In genomic region chr8:84024171-84024570, GRCm38 (mm10) we compare ENCODE assay signal across 9 mouse cellular contexts. TPM values are rescaled to one million over a fixed set of nuclear protein-coding genes. Genes with fewer than 3 reads are reported as not detected.
DNase-seq lines count a peak whose midpoint lies in the region; ATAC-seq and TF ChIP-seq lines count a peak whose summit lies in the region.
"Had no signal": no experiment of that assay in that cellular context is flagged by ENCODE, and none has a peak within 500 bp of the region (broad histone marks: within the 10 kb centered on the region; RNA-seq: fewer than 3 reads in every experiment).

No protein-coding gene starts in this region.

- peaks cover 33% of the 10 kb centered on the region for H3K27me3 ChIP-seq in midbrain, embryonic 11.5 days (ENCODE audit: control insufficient read depth, insufficient read depth, low read length)
- H3K27me3 ChIP-seq in midbrain, embryonic 16.5 days (ENCODE audit: control insufficient read depth, insufficient read depth, low read depth, low read length) = peaks cover 27% of the 10 kb centered on the region
- H3K27me3 ChIP-seq in kidney, postnatal 0 days (ENCODE audit: insufficient read depth, low read length) = no peaks in the 10 kb centered on the region

- TF ChIP-seq CTCF in kidney, postnatal 0 days (IDR thresholded peaks at IDR 0.05; ENCODE audit: low read depth) = peak; percentile 83

- 12% methylated on average over 10 of the region's 10 CpGs for WGBS in midbrain, embryonic 11.5 days
- 14% methylated on average over 10 of the region's 10 CpGs for WGBS in midbrain, embryonic 16.5 days
- 18% methylated on average over 10 of the region's 10 CpGs for WGBS in kidney, postnatal 0 days

- H3K4me1 ChIP-seq in midbrain, embryonic 11.5 days (ENCODE audit: control insufficient read depth, insufficient read depth, low read length) = peaks cover 3% of the 10 kb centered on the region; the same call in 1 of the 2 replicates
- H3K4me1 ChIP-seq in midbrain, embryonic 16.5 days (ENCODE audit: control insufficient read depth, insufficient read depth, low read length) = peaks cover 5% of the 10 kb centered on the region; the same call in 1 of the 2 replicates
- peaks cover 29% of the 10 kb centered on the region for H3K4me1 ChIP-seq in kidney, postnatal 0 days (replicated peaks; ENCODE audit: insufficient read depth, low read length)

- H3K36me3 ChIP-seq in midbrain, embryonic 11.5 days (ENCODE audit: control insufficient read depth, insufficient read depth, low read length) = no peaks in the 10 kb centered on the region
- no peaks in the 10 kb centered on the region for H3K36me3 ChIP-seq in midbrain, embryonic 16.5 days (ENCODE audit: control insufficient read depth, insufficient read depth, low read length)
- no peaks in the 10 kb centered on the region for H3K36me3 ChIP-seq in kidney, postnatal 0 days (ENCODE audit: insufficient read depth, low read length)
- H3K36me3 ChIP-seq: hindbrain, embryonic 15.5 days had no signal

- DNase-seq in cerebellum, postnatal 25 days = peak; percentile 51 to 66
- no peak for DNase-seq in cerebellum, adult 11 months
- DNase-seq in midbrain, embryonic 11.5 days (ENCODE audit: low spot score, missing footprints) = peak; percentile 96
- DNase-seq in kidney, postnatal 0 days (ENCODE audit: low spot score) = peak; percentile 57
- peak; percentile 74 for DNase-seq in retina, postnatal 1 day
- no peak for DNase-seq in left cerebral cortex, postnatal 36 days (ENCODE audit: low spot score in 2 of 2)

- no peak overlapping the region for H3K27ac ChIP-seq in midbrain, embryonic 11.5 days (ENCODE audit: low read depth, low read length)
- no peak overlapping the region for H3K27ac ChIP-seq in midbrain, embryonic 16.5 days (ENCODE audit: low read length)
- H3K27ac ChIP-seq in kidney, postnatal 0 days = peak overlapping the region; percentile 36; the same call in 1 of the 2 replicates
- H3K27ac ChIP-seq: hindbrain, embryonic 15.5 days had no signal

- H3K4me2 ChIP-seq in midbrain, embryonic 11.5 days = no peak overlapping the region
- H3K4me2 ChIP-seq in midbrain, embryonic 16.5 days (ENCODE audit: low read length) = no peak overlapping the region
- H3K4me2 ChIP-seq in kidney, postnatal 0 days (ENCODE audit: low read length) = peak overlapping the region; percentile 53; the same call in 1 of the 2 replicates
- H3K4me2 ChIP-seq: hindbrain, embryonic 15.5 days had no signal

- H3K4me3 ChIP-seq in midbrain, embryonic 11.5 days (ENCODE audit: low read depth, low read length) = no peak overlapping the region
- no peak overlapping the region for H3K4me3 ChIP-seq in midbrain, embryonic 16.5 days (ENCODE audit: low read depth, low read length)
- H3K4me3 ChIP-seq in kidney, postnatal 0 days (replicated peaks; ENCODE audit: low read depth, low read length) = no peak overlapping the region
- H3K4me3 ChIP-seq: hindbrain, embryonic 15.5 days had no signal

- intact Hi-C loops in left cerebral cortex, postnatal 36 days (cut with DNase I) = no loop called here

- no peak for ATAC-seq in midbrain, embryonic 11.5 days (ENCODE audit: low FRiP score)
- ATAC-seq in midbrain, embryonic 16.5 days = no peak
- peak; percentile 24; the same call in 1 of the 2 replicates for ATAC-seq in common myeloid progenitor, adult 5-6 weeks (replicated peaks; ENCODE audit: low read depth, poor library complexity, severe bottlenecking)
- no peak for ATAC-seq in kidney, postnatal 0 days (replicated peaks; ENCODE audit: low FRiP score, low read depth)

- H3K9ac ChIP-seq in midbrain, embryonic 11.5 days (ENCODE audit: low read length) = no peak overlapping the region
- no peak overlapping the region for H3K9ac ChIP-seq in midbrain, embryonic 16.5 days (ENCODE audit: low read depth, low read length)
- no peak overlapping the region for H3K9ac ChIP-seq in kidney, postnatal 0 days (ENCODE audit: low read depth, low read length)
- H3K9ac ChIP-seq: hindbrain, embryonic 15.5 days had no signal

- H3K9me3 ChIP-seq in midbrain, embryonic 11.5 days (ENCODE audit: control insufficient read depth, low read length) = no peaks in the 10 kb centered on the region
- no peaks in the 10 kb centered on the region for H3K9me3 ChIP-seq in midbrain, embryonic 16.5 days (replicated peaks; ENCODE audit: control insufficient read depth, low read length, poor library complexity, severe bottlenecking)
- H3K9me3 ChIP-seq in kidney, postnatal 0 days (replicated peaks; ENCODE audit: low read length) = no peaks in the 10 kb centered on the region
- H3K9me3 ChIP-seq: hindbrain, embryonic 15.5 days had no signal

RNA-seq across cellular contexts. Expression of gene Palm3, which starts 2.9 kb away (rescaled TPM):
- 2.0 and 2.2 TPM in 2 replicates for polyA plus RNA-seq in midbrain, embryonic 11.5 days (2014; fragmentation: Nextera tagmentation; extraction: Ambion mirVana)
- polyA plus RNA-seq in midbrain, embryonic 16.5 days (2015; fragmentation: Nextera tagmentation; extraction: Ambion mirVana) = 2.8 and 4.7 TPM in 2 replicates
- total RNA-seq in common myeloid progenitor, adult 5-6 weeks (2017) = not detected in 2 replicates
- polyA plus RNA-seq in kidney, postnatal 0 days (2015; fragmentation: Nextera tagmentation; extraction: Ambion mirVana) = 12.7 and 15.7 TPM in 2 replicates
- total RNA-seq in left cerebral cortex, postnatal 36 days (2021) = 1 to 10 TPM; 1.7 to 2.7 TPM

RNA-seq across cellular contexts. Expression of gene 2210011C24Rik, which starts 12.2 kb away (rescaled TPM):
- not detected in 2 replicates for polyA plus RNA-seq in midbrain, embryonic 11.5 days (2014; fragmentation: Nextera tagmentation; extraction: Ambion mirVana)
- 0.28 and 0.30 TPM in 2 replicates for polyA plus RNA-seq in midbrain, embryonic 16.5 days (2015; fragmentation: Nextera tagmentation; extraction: Ambion mirVana)
- not detected in 2 replicates for total RNA-seq in common myeloid progenitor, adult 5-6 weeks (2017)
- polyA plus RNA-seq in kidney, postnatal 0 days (2015; fragmentation: Nextera tagmentation; extraction: Ambion mirVana) = 15.8 and 21.0 TPM in 2 replicates
- 1 to 10 TPM; 1.3 to 3.1 TPM for total RNA-seq in left cerebral cortex, postnatal 36 days (2021)

RNA-seq across cellular contexts. Expression of gene Il27ra, which starts 18.2 kb away (rescaled TPM):
- 0.23 TPM in 2 replicates for polyA plus RNA-seq in midbrain, embryonic 11.5 days (2014; fragmentation: Nextera tagmentation; extraction: Ambion mirVana)
- polyA plus RNA-seq in midbrain, embryonic 16.5 days (2015; fragmentation: Nextera tagmentation; extraction: Ambion mirVana) = 0.26 and 0.47 TPM in 2 replicates
- 5.5 and 7.5 TPM in 2 replicates for total RNA-seq in common myeloid progenitor, adult 5-6 weeks (2017)
- 1.2 and 1.3 TPM in 2 replicates for polyA plus RNA-seq in kidney, postnatal 0 days (2015; fragmentation: Nextera tagmentation; extraction: Ambion mirVana)
- under 1 TPM; 0.49 to 0.52 TPM for total RNA-seq in left cerebral cortex, postnatal 36 days (2021)

RNA-seq across cellular contexts. Expression of gene Rln3, which starts 20.6 kb away (rescaled TPM):
- polyA plus RNA-seq in midbrain, embryonic 11.5 days (2014; fragmentation: Nextera tagmentation; extraction: Ambion mirVana) = not detected in 2 replicates
- 0.72 and 1.9 TPM in 2 replicates for polyA plus RNA-seq in midbrain, embryonic 16.5 days (2015; fragmentation: Nextera tagmentation; extraction: Ambion mirVana)
- not detected in 2 replicates for total RNA-seq in common myeloid progenitor, adult 5-6 weeks (2017)
- not detected in 2 replicates for polyA plus RNA-seq in kidney, postnatal 0 days (2015; fragmentation: Nextera tagmentation; extraction: Ambion mirVana)
- total RNA-seq in left cerebral cortex, postnatal 36 days (2021) = not detected

RNA-seq across cellular contexts. Expression of gene 1700067K01Rik, which starts 22.9 kb away (rescaled TPM):
- 0.33 and 0.56 TPM in 2 replicates for polyA plus RNA-seq in midbrain, embryonic 11.5 days (2014; fragmentation: Nextera tagmentation; extraction: Ambion mirVana)
- 1.1 and 1.3 TPM in 2 replicates for polyA plus RNA-seq in midbrain, embryonic 16.5 days (2015; fragmentation: Nextera tagmentation; extraction: Ambion mirVana)
- 1.4 TPM in 1 of 2 replicates, not detected in the other for total RNA-seq in common myeloid progenitor, adult 5-6 weeks (2017)
- 1.1 and 1.7 TPM in 2 replicates for polyA plus RNA-seq in kidney, postnatal 0 days (2015; fragmentation: Nextera tagmentation; extraction: Ambion mirVana)
- under 1 TPM in 1 of 2 experiments, not detected in 1; 0.59 TPM for total RNA-seq in left cerebral cortex, postnatal 36 days (2021)

Comparison
In these comparisons a context has a peak if more than half of its experiments do, and no peak if none do; other contexts are left out.
1. DNase-seq: peak in cerebellum, postnatal 25 days (2 of 2), midbrain, embryonic 11.5 days (single experiment), kidney, postnatal 0 days (single experiment) and retina, postnatal 1 day (single experiment); none in cerebellum, adult 11 months (single experiment) and left cerebral cortex, postnatal 36 days (0 of 2).
2. RNA of gene 2210011C24Rik, which starts 12.2 kb away (polyA plus RNA-seq): 15.8 to 21.0 TPM in kidney, postnatal 0 days; 0.28 to 0.30 TPM in midbrain, embryonic 16.5 days and not detected in midbrain, embryonic 11.5 days; every median in the first group is over 10 times any median in the second.